Mouse (Mus musculus): ENCODE results near the gene Grb2. TPM values are rescaled to one million over a fixed set of nuclear protein-coding genes. Genes with fewer than 3 reads are reported as not detected.

Gene Grb2
- polyA plus RNA-seq, 1 experiment from 2014 or later, result 87.8 TPM

DNA sequence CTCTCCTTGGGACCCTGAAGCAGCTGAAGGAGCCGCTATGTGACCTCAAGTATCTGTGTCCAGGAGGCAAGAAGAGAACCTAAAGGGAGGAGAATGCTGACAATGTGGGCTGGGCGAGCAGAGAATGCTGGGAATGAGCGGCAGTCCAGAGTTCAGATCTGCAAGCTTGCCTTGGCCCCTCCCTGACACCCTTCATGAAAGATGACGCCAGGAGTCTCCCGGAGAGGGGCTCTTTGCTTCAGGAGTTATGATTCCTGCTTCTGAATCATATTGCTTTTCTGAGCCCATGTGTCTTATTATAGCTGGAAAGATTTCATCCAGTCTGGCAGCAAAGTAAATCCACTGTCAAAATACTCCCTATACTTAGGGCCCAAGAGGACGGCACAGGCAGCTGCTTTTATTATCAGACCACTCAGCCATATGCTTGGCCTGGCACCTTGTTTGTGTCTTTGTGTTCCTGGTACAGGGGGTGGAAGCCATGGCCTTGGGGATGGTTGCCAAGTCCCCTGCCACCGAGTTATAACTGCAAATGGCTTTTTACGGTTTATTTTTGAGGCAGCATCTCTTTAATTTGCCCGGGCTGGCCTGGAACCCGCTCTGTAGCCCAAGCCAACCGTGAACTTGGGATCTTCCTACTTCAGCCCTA is 25.8 kb upstream of the Grb2 start:
- Histone ChIP-seq H3K27ac (no peak overlapping the region), H3K36me3 (no peaks in the 10 kb centered on the region), H3K4me3 (no peak overlapping the region), H3K9me3 (replicated peaks) (no peaks in the 10 kb centered on the region), H3K4me1 (peaks cover 9% of the 10 kb centered on the region), H3K27me3 (ENCODE audit: low read depth, poor library complexity, severe bottlenecking) (no peaks in the 10 kb centered on the region)
- 70% methylated on average over 11 of the region's 11 CpGs for WGBS
- DNase-seq (ENCODE audit: low spot score), result no peak

DNA sequence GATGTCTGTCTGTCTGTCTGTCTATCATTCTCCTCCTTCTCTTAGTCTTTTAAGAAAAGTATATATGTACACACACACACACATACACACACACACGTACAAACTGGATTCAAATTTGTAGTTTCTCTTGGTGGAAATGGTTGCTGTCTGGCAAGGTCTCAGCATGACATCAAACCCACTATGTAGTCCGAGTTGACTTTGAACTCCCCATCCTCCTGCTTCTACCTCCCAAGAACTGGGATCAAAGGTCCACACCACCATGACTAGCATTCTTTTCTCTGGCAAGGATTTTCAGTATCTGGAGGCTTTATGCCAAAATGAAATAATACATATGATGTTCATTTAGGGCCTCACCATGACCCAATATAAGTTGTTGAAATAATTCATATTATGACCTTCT is 14.8 kb upstream of the Grb2 start:
- no peak for DNase-seq (ENCODE audit: low spot score)
- H3K4me1 ChIP-seq, result peaks cover 4% of the 10 kb centered on the region
- H3K27ac ChIP-seq, result no peak overlapping the region
- H3K27me3 ChIP-seq (ENCODE audit: low read depth, poor library complexity, severe bottlenecking), result no peaks in the 10 kb centered on the region
- H3K9me3 ChIP-seq (replicated peaks), result no peaks in the 10 kb centered on the region
- WGBS, result 79% methylated on average over 2 of the region's 2 CpGs
- H3K4me3 ChIP-seq, result no peak overlapping the region
- no peaks in the 10 kb centered on the region for H3K36me3 ChIP-seq

DNA sequence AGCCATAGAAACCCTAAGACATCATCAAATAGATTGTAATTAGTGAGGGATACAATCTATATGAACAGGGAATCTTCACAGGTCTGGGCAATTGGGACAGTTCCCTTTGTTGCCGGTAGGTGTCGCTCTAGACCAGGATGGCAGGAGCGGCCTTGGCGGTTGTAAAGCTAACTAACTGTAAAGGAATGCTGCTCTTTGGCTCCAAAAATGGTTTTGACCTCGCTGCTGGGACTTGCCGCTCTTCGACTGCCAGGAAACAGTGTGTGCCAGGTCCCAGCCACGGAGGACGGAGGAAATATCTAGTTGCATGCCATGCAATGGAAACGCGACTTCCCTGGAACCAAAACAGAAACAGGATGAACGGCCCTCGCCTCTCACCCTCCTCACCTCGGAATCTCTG is 14.2 kb upstream of the Grb2 start:
- no peaks in the 10 kb centered on the region for H3K9me3 ChIP-seq (replicated peaks)
- no peak overlapping the region for H3K27ac ChIP-seq
- no peak overlapping the region; the same call in 1 of the 2 replicates for H3K4me3 ChIP-seq
- H3K27me3 ChIP-seq (ENCODE audit: low read depth, poor library complexity, severe bottlenecking), result no peaks in the 10 kb centered on the region
- H3K36me3 ChIP-seq, result no peaks in the 10 kb centered on the region
- WGBS, result 23% methylated on average over 14 of the region's 14 CpGs
- peak; percentile 87 for DNase-seq (ENCODE audit: low spot score)
- H3K4me1 ChIP-seq, result peaks cover 4% of the 10 kb centered on the region

DNA sequence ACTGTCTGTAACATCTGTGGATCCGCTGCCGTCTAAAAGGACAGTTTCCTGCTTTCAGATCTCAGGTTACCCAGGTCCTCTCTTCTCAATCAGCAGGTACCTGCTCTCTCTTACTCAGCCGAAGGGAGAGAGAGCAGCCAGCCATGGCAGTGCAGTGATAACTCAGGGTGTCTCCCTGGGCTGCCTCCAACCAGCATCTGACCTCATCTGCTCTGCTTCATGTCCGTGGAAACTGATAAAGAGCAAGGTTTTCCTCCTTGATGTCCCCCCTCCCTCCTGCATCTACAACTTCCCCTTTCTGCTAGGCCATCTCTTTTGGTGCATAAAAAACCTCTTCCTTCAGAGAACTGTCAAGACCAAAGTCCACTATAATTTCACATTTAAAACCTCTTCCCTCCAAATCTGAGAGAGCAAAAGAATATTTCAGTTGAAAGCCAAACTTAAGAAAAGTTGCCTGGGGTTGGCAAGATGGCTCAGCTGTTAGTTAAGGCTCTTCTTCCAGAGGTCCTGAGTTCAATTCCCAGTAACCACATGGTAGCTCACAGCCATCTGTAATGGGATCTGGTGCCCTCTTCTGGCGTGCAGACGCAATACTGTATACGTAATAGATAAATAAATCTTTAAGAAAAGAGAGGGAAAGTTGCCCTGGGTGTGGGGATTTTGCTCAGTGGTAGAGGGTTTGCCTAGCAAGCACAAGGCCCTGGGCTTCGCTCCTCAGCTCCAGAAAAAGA is 9.4 kb upstream of the Grb2 start:
- no peaks in the 10 kb centered on the region for H3K9me3 ChIP-seq (replicated peaks)
- DNase-seq (ENCODE audit: low spot score), result no peak
- no peaks in the 10 kb centered on the region for H3K36me3 ChIP-seq
- 58% methylated on average over 8 of the region's 8 CpGs for WGBS
- H3K4me3 ChIP-seq, result no peak overlapping the region
- no peak overlapping the region for H3K27ac ChIP-seq
- peaks cover 3% of the 10 kb centered on the region for H3K4me1 ChIP-seq
- H3K27me3 ChIP-seq (ENCODE audit: low read depth, poor library complexity, severe bottlenecking), result no peaks in the 10 kb centered on the region

DNA sequence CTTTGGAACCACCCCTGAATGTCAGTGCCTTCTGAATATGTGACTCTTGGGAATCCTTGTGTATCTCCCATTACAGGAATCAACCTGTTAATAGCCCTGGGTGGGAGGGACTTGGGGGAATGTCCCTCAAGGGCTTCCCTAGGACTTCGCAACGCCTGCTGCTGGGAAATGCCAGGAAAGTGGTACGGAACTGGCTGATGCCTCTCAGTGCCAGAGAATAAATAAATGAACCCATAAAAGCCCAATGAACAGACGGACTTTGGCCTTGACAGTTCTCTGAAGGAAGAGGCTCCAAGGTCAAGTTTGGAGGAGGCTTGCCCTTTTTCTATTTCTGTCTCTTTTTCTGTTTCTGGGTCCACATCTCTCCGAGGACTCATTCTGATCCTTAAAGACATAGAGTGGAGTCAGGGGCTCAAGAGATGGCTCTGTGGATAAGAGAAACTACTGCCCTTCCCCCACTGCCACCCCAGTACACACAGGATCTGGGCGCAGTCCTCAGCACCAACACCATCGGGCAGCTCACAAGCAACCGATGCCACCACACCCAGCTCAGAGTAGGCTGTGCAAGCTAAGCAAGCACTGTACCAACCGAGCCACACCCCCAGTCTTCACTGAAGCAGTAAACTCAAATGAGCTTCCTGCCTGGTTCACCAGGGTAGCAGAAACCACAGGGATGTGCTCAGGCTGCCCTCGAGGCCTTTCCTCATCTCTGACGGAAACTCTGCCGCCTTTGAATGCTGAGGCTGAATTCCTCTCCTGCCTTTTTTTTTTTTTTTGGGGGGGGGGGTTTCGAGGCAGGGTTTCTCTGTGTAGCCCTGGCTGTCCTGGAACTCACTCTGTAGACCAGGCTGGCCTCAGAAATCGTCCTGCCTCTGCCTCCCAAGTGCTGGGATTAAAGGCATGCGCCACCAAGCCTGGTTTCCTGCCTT is 8.3 kb upstream of the Grb2 start:
- H3K27me3 ChIP-seq (ENCODE audit: low read depth, poor library complexity, severe bottlenecking), result no peaks in the 10 kb centered on the region
- H3K4me1 ChIP-seq, result no peaks in the 10 kb centered on the region
- no peaks in the 10 kb centered on the region for H3K36me3 ChIP-seq
- WGBS, result 74% methylated on average over 15 of the region's 15 CpGs
- no peak overlapping the region for H3K4me3 ChIP-seq
- no peak for DNase-seq (ENCODE audit: low spot score)
- H3K9me3 ChIP-seq (replicated peaks), result no peaks in the 10 kb centered on the region
- no peak overlapping the region for H3K27ac ChIP-seq

DNA sequence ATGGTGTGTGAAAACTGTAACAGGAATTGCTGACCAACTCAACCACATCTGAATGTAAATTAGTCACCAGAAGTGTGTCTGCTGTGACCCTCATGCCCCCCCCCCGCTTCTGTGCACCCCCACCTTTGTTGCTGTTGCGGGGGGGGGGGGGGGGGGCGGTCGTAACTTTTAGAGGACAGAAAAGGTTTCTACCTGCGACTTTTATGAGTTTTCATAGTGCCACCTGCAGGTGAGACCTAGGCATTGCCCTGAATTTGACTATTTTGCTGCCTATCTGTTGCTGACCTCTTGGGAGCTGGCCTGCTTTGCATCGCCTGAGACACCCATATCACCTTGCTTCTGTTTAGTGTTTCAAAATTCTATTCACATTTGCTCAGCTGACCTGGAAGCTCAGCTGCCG is 6.1 kb upstream of the Grb2 start:
- WGBS, result 9% methylated on average over 7 of the region's 7 CpGs
- Histone ChIP-seq H3K27ac (no peak overlapping the region), H3K4me3 (no peak overlapping the region), H3K9me3 (replicated peaks) (no peaks in the 10 kb centered on the region), H3K36me3 (no peaks in the 10 kb centered on the region), H3K27me3 (ENCODE audit: low read depth, poor library complexity, severe bottlenecking) (no peaks in the 10 kb centered on the region), H3K4me1 (peaks cover 5% of the 10 kb centered on the region)
- DNase-seq (ENCODE audit: low spot score), result peak; percentile 51

DNA sequence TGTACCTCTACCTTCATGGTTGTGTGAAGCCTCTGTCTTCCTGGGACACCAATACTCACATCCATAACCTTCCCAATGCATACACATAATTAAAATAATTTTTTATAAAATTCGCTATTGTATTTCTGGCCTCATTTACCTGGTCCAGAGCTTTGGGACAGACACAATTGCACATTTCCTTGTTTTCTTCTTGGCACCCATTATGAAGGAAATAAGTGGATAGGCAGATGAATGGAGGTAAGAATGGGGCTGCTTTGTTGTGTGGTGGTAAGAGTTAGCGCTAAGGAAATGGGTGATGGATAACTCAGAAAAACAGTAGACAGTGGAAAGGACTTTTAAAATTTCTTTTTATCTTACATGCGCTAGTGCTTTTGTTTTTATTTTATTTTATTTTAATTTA is 5.0 kb upstream of the Grb2 start:
- Histone ChIP-seq H3K27ac (no peak overlapping the region), H3K36me3 (no peaks in the 10 kb centered on the region), H3K4me3 (no peak overlapping the region), H3K4me1 (peaks cover 14% of the 10 kb centered on the region), H3K9me3 (replicated peaks) (no peaks in the 10 kb centered on the region), H3K27me3 (ENCODE audit: low read depth, poor library complexity, severe bottlenecking) (no peaks in the 10 kb centered on the region)
- 96% methylated on average over 3 of the region's 3 CpGs for WGBS
- DNase-seq (ENCODE audit: low spot score), result no peak

DNA sequence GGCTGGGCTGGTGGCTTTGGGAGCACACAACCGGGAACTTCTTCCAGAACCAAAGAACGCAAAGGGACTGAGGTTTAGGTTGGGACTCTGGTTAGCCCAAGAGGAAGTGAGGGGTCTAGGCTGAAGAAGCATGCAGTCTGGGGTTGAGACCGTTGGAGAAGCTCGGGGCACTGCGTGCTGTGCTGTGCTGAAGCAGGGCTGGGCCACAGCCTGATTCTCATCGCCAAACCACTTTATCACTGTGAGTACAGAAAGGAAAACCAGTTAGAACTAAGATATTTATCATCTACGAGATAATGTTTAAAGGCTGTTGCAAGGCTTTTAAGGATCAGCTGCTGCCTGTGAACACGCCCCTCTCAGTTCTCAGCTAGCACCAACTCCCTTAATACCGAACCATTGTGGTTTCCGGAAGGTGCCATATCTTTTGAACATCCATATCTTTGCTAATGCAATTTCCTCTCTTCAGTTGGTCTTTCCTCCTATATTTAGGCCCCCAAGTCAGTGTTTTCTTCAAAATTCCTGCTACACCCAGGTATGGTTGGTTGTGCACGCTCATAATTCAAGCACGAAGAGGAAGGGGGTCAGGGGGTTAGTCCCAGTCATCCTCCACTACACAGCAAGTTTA is 4.4 kb upstream of the Grb2 start:
- Histone ChIP-seq H3K27me3 (ENCODE audit: low read depth, poor library complexity, severe bottlenecking) (no peaks in the 10 kb centered on the region), H3K4me3 (no peak overlapping the region), H3K4me1 (peaks cover 16% of the 10 kb centered on the region), H3K36me3 (no peaks in the 10 kb centered on the region), H3K27ac (no peak overlapping the region), H3K9me3 (replicated peaks) (no peaks in the 10 kb centered on the region)
- no peak for DNase-seq (ENCODE audit: low spot score)
- 88% methylated on average over 12 of the region's 12 CpGs for WGBS

DNA sequence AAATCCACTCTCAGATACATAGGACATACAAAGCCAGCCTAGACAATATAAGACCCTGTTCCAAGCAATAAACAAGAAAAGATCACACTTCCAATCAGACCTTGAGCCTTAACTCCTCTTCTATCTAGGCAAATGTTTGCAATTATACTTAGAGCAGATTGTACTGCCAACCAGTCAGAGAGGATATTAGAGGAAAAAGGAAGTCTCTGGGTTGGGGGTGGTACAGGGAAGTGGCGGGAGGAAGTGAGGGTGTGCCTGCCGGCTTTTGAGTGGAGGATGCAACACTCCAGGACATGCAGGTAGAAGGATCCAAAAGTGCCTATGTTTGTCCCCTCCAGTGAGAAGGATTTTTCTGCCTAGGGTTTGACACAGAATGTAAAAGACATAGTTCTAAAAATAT is 3.9 kb upstream of the Grb2 start:
- no peaks in the 10 kb centered on the region for H3K36me3 ChIP-seq
- DNase-seq (ENCODE audit: low spot score), result no peak
- H3K9me3 ChIP-seq (replicated peaks), result no peaks in the 10 kb centered on the region
- H3K27me3 ChIP-seq (ENCODE audit: low read depth, poor library complexity, severe bottlenecking), result no peaks in the 10 kb centered on the region
- WGBS, result 59% methylated on average over 2 of the region's 2 CpGs
- H3K27ac ChIP-seq, result no peak overlapping the region
- H3K4me1 ChIP-seq, result peaks cover 17% of the 10 kb centered on the region
- no peak overlapping the region for H3K4me3 ChIP-seq

DNA sequence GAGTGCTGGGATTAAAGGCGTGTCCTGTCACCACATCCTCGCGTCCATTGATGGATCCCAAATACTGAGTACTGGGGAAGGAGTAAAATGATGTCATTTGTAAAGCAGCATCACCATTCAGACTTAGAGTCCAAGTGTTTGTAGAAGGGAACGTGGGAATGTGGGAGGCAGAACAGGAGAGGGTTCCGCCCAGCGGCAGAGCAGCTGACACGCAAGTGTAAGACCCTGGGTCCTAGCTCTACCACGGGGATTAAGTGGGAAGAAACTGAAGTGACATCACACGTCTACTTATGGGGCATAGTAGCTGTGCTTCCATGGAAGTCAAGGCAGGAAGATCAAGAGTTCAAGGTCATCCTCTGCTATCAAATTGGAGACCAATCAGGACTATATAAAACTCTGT is 2.7 kb upstream of the Grb2 start:
- Histone ChIP-seq H3K9me3 (replicated peaks) (no peaks in the 10 kb centered on the region), H3K36me3 (no peaks in the 10 kb centered on the region), H3K4me3 (no peak overlapping the region), H3K27me3 (ENCODE audit: low read depth, poor library complexity, severe bottlenecking) (no peaks in the 10 kb centered on the region), H3K4me1 (peaks cover 28% of the 10 kb centered on the region), H3K27ac (no peak overlapping the region)
- WGBS, result 89% methylated on average over 9 of the region's 9 CpGs
- DNase-seq (ENCODE audit: low spot score), result no peak

DNA sequence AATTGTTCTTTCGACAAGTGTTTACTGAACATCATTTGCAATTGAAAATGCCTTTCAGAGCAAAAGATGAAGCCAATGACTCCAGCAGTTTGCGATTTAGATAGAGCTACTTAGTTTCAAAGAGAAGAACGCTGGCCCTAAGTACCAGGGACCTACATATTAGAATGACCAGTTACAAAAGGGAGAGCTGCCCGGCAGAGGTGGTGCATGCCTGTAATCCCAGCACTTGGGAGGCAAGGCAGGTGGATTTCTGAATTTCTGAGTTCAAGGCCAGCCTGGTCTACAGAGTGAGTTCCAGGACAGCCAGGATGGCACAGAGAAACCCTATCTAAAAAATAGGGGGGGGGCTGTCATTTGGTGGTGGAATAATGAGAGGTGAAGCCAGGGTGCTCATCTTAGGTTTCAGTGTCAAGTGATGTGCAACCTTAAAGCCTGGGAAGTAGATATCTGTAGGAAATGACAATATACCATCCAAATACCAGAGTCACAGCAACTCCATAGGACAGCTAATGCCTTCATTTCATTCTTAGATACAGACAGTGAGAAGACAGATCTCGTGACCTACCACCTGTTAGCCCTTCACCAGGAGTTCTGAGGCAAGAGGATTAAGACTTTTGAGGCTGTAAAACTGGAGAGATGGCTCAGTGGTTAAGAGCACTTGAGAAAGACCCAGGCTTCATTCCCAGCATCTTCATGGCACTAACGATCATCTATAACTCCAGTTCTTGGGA is 1.6 kb upstream of the Grb2 start:
- no peak for DNase-seq (ENCODE audit: low spot score)
- 62% methylated on average over 6 of the region's 6 CpGs for WGBS
- Histone ChIP-seq H3K27me3 (ENCODE audit: low read depth, poor library complexity, severe bottlenecking) (no peaks in the 10 kb centered on the region), H3K4me1 (peaks cover 28% of the 10 kb centered on the region), H3K27ac (no peak overlapping the region), H3K4me3 (peak overlapping the region; percentile 100), H3K36me3 (no peaks in the 10 kb centered on the region), H3K9me3 (replicated peaks) (no peaks in the 10 kb centered on the region)
